Mouse (Mus musculus): ENCODE results near the gene Tnrc6c. TPM values are rescaled to one million over a fixed set of nuclear protein-coding genes. Genes with fewer than 3 reads are reported as not detected.
A peak's percentile ranks its signal among the peaks of the same experiment; 100 is the strongest.

Gene Tnrc6c
- polyA plus RNA-seq, 1 experiment from 2014 or later = 3.0 TPM

- WGBS (ENCODE audit: insufficient replicate concordance) = 3% methylated on average over 13 of the region's 13 CpGs
- TF ChIP-seq EP300 (IDR thresholded peaks at IDR 0.05; ENCODE audit: low read depth) (no peak), CTCF (IDR thresholded peaks at IDR 0.05; ENCODE audit: low read depth) (no peak)
- H3K4me2 ChIP-seq (ENCODE audit: low read depth, low read length) = peak overlapping the region; percentile 52
- no peaks in the 10 kb centered on the region for H3K36me3 ChIP-seq (replicated peaks; ENCODE audit: insufficient read depth, low read length)
- H3K9me3 ChIP-seq (ENCODE audit: low read length) = no peaks in the 10 kb centered on the region
- 0 out of 2 replicates have a peak overlapping the region, but pooled peaks have one; percentile 17 for H3K4me3 ChIP-seq (ENCODE audit: low read depth, low read length)
- no peak overlapping the region for H3K27ac ChIP-seq (ENCODE audit: low read depth)
- peak; percentile 49 for DNase-seq
- ATAC-seq = peak; percentile 36; the same call in 1 of the 2 replicates
- H3K4me1 ChIP-seq (ENCODE audit: insufficient read depth) = no peaks in the 10 kb centered on the region; the same call in 1 of the 2 replicates
- H3K9ac ChIP-seq (replicated peaks) = no peak overlapping the region
- peaks cover 29% of the 10 kb centered on the region for H3K27me3 ChIP-seq (ENCODE audit: insufficient read depth, low read length)
These were observed 43.0 kb upstream of the Tnrc6c start for GRCm38 (mm10) chr11:117611068-117611467.

GRCm38 (mm10) chr11:117611860-117612259 is 42.2 kb upstream of the Tnrc6c start:
- H3K4me2 ChIP-seq (ENCODE audit: low read depth, low read length) = no peak overlapping the region
- ATAC-seq (no peak), DNase-seq (no peak)
- H3K9me3 ChIP-seq (ENCODE audit: low read length) = no peaks in the 10 kb centered on the region
- H3K27ac ChIP-seq (ENCODE audit: low read depth) = no peak overlapping the region
- H3K9ac ChIP-seq (replicated peaks) = no peak overlapping the region
- no peaks in the 10 kb centered on the region for H3K36me3 ChIP-seq (replicated peaks; ENCODE audit: insufficient read depth, low read length)
- H3K4me1 ChIP-seq (ENCODE audit: insufficient read depth) = no peaks in the 10 kb centered on the region; the same call in 1 of the 2 replicates
- H3K4me3 ChIP-seq (ENCODE audit: low read depth, low read length) = no peak overlapping the region
- H3K27me3 ChIP-seq (ENCODE audit: insufficient read depth, low read length) = peaks cover 33% of the 10 kb centered on the region
- WGBS (ENCODE audit: insufficient replicate concordance) = 36% methylated on average over 5 of the region's 5 CpGs
- no peak for TF ChIP-seq EP300 (IDR thresholded peaks at IDR 0.05; ENCODE audit: low read depth)
- no peak for TF ChIP-seq CTCF (IDR thresholded peaks at IDR 0.05; ENCODE audit: low read depth)

- peaks cover 41% of the 10 kb centered on the region for H3K27me3 ChIP-seq (ENCODE audit: insufficient read depth, low read length)
- H3K4me2 ChIP-seq (ENCODE audit: low read depth, low read length) = no peak overlapping the region
These were observed 41.2 kb upstream of the Tnrc6c start for GRCm38 (mm10) chr11:117612885-117613284.

GRCm38 (mm10) chr11:117617368-117617908 is 36.7 kb upstream of the Tnrc6c start:
- Histone ChIP-seq H3K27ac (ENCODE audit: low read depth) (no peak overlapping the region), H3K36me3 (replicated peaks; ENCODE audit: insufficient read depth, low read length) (no peaks in the 10 kb centered on the region), H3K4me1 (ENCODE audit: insufficient read depth) (peaks cover 5% of the 10 kb centered on the region), H3K4me3 (ENCODE audit: low read depth, low read length) (no peak overlapping the region), H3K9ac (replicated peaks) (no peak overlapping the region), H3K9me3 (ENCODE audit: low read length) (no peaks in the 10 kb centered on the region), H3K4me2 (ENCODE audit: low read depth, low read length) (peak overlapping the region; percentile 35; the same call in 1 of the 2 replicates), H3K27me3 (ENCODE audit: insufficient read depth, low read length) (peaks cover 40% of the 10 kb centered on the region)
- 22% methylated on average over 16 of the region's 16 CpGs for WGBS (ENCODE audit: insufficient replicate concordance)
- no peak for ATAC-seq
- TF ChIP-seq EP300 (IDR thresholded peaks at IDR 0.05; ENCODE audit: low read depth) (no peak), CTCF (IDR thresholded peaks at IDR 0.05; ENCODE audit: low read depth) (no peak)
- no peak for DNase-seq

More at GRCm38 (mm10) chr11:117612885-117613284, 41.2 kb upstream of the Tnrc6c start:
- Histone ChIP-seq H3K9me3 (ENCODE audit: low read length) (no peaks in the 10 kb centered on the region), H3K9ac (replicated peaks) (no peak overlapping the region), H3K36me3 (replicated peaks; ENCODE audit: insufficient read depth, low read length) (no peaks in the 10 kb centered on the region), H3K4me1 (ENCODE audit: insufficient read depth) (no peaks in the 10 kb centered on the region; the same call in none of the 2 replicates), H3K27ac (ENCODE audit: low read depth) (no peak overlapping the region), H3K4me3 (ENCODE audit: low read depth, low read length) (no peak overlapping the region)
- 49% methylated on average over 7 of the region's 7 CpGs for WGBS (ENCODE audit: insufficient replicate concordance)
- no peak for DNase-seq
- ATAC-seq = no peak
- TF ChIP-seq EP300 (IDR thresholded peaks at IDR 0.05; ENCODE audit: low read depth) (no peak), CTCF (IDR thresholded peaks at IDR 0.05; ENCODE audit: low read depth) (no peak)

GRCm38 (mm10) chr11:117618214-117618613 is 35.9 kb upstream of the Tnrc6c start:
- ATAC-seq = peak; percentile 91
- Histone ChIP-seq H3K36me3 (replicated peaks; ENCODE audit: insufficient read depth, low read length) (no peaks in the 10 kb centered on the region), H3K4me1 (ENCODE audit: insufficient read depth) (peaks cover 5% of the 10 kb centered on the region), H3K4me2 (ENCODE audit: low read depth, low read length) (no peak overlapping the region), H3K27me3 (ENCODE audit: insufficient read depth, low read length) (peaks cover 39% of the 10 kb centered on the region), H3K9ac (replicated peaks) (no peak overlapping the region), H3K27ac (ENCODE audit: low read depth) (no peak overlapping the region), H3K9me3 (ENCODE audit: low read length) (no peaks in the 10 kb centered on the region), H3K4me3 (ENCODE audit: low read depth, low read length) (no peak overlapping the region)
- 11% methylated on average over 3 of the region's 3 CpGs for WGBS (ENCODE audit: insufficient replicate concordance)
- TF ChIP-seq EP300 (IDR thresholded peaks at IDR 0.05; ENCODE audit: low read depth) (0 out of 2 replicates have a peak, but pooled peaks have one; percentile 14), CTCF (IDR thresholded peaks at IDR 0.05; ENCODE audit: low read depth) (no peak)
- peak; percentile 58 for DNase-seq

GRCm38 (mm10) chr11:117618774-117619173 is 35.3 kb upstream of the Tnrc6c start:
- peaks cover 5% of the 10 kb centered on the region for H3K4me1 ChIP-seq (ENCODE audit: insufficient read depth)
- no peaks in the 10 kb centered on the region for H3K9me3 ChIP-seq (ENCODE audit: low read length)
- no peak overlapping the region for H3K4me3 ChIP-seq (ENCODE audit: low read depth, low read length)
- ATAC-seq (no peak), DNase-seq (no peak)
- H3K4me2 ChIP-seq (ENCODE audit: low read depth, low read length) = no peak overlapping the region
- WGBS (ENCODE audit: insufficient replicate concordance) = 30% methylated on average over 7 of the region's 7 CpGs
- H3K9ac ChIP-seq (replicated peaks) = no peak overlapping the region
- no peak overlapping the region for H3K27ac ChIP-seq (ENCODE audit: low read depth)
- TF ChIP-seq EP300 (IDR thresholded peaks at IDR 0.05; ENCODE audit: low read depth) (no peak), CTCF (IDR thresholded peaks at IDR 0.05; ENCODE audit: low read depth) (no peak)
- H3K27me3 ChIP-seq (ENCODE audit: insufficient read depth, low read length) = peaks cover 39% of the 10 kb centered on the region
- no peaks in the 10 kb centered on the region for H3K36me3 ChIP-seq (replicated peaks; ENCODE audit: insufficient read depth, low read length)

All from liver, postnatal 0 days (tissue).